Mouse (Mus musculus) lung, embryonic 16.5 days (tissue): Measurements from ENCODE around the gene Afmid. TPM values are rescaled to one million over a fixed set of nuclear protein-coding genes. Genes with fewer than 3 reads are reported as not detected.

ENCODE experiments used
- ATAC-seq: fragments of 200-750 bp; cut with Nextera tagmentation; 2 replicates; pipeline ENCODE4 v1.8.0; 2017; ENCODE audit warnings: low read depth, mild to moderate bottlenecking, moderate library complexity
- H3K27ac ChIP-seq: fragments of 300-500 bp; sonication (generic); 2 replicates; pipeline ENCODE4 v1.5.1; 2014; ENCODE audit warnings: mild to moderate bottlenecking, control low read depth, low read length
- H3K27me3 ChIP-seq: fragments of 300-500 bp; sonication (generic); 2 replicates; pipeline ENCODE4 v1.6.1; 2014; ENCODE audit warnings: low read depth, low read length, mixed read lengths; ENCODE audit not compliant: control insufficient read depth, insufficient read depth
- H3K36me3 ChIP-seq: fragments of 300-500 bp; sonication (generic); 2 replicates; pipeline ENCODE4 v1.6.1; 2014; ENCODE audit warnings: low read length; ENCODE audit not compliant: control insufficient read depth, insufficient read depth
- H3K4me1 ChIP-seq: fragments of 300-500 bp; sonication (generic); replicated peaks from 2 replicates; pipeline ENCODE4 v1.6.1; 2014; ENCODE audit warnings: low read length, mixed read lengths; ENCODE audit not compliant: control insufficient read depth, insufficient read depth
- H3K4me2 ChIP-seq: fragments of 300-500 bp; sonication (generic); 2 replicates; pipeline ENCODE4 v1.6.1; 2014; ENCODE audit warnings: low read depth, low read length, control low read depth
- H3K4me3 ChIP-seq: fragments of 300-500 bp; sonication (generic); 2 replicates; pipeline ENCODE4 v1.5.1; 2014; ENCODE audit warnings: mild to moderate bottlenecking, low read length, control low read depth
- H3K9ac ChIP-seq: fragments of 300-500 bp; sonication (generic); 2 replicates; pipeline ENCODE4 v1.6.1; 2014; ENCODE audit warnings: low read length, control low read depth
- H3K9me3 ChIP-seq: fragments of 300-500 bp; sonication (generic); 2 replicates; pipeline ENCODE4 v1.6.1; 2016; ENCODE audit warnings: low read length; ENCODE audit not compliant: control insufficient read depth
- WGBS: fragments of 180-500 bp; shearing (Covaris S2); extraction: QIAGEN DNeasy Blood & Tissue Kit; methylation state at CpG from one replicate; pipeline ENCODE4 v1.1.7; 2014; 5-methylcytosine and 5-hydroxymethylcytosine counted together
- polyA plus RNA-seq: library from polyadenylated mRNA; unstranded; fragments of >200 nt; fragmentation: Nextera tagmentation; extraction: Ambion mirVana; gene quantifications from 2 replicates; pipeline ENCODE4 v1.2.1, GENCODE M21; 2015

The Afmid gene
- polyA plus RNA-seq, 1 experiment from 2014 or later = 4.9 TPM

DNA sequence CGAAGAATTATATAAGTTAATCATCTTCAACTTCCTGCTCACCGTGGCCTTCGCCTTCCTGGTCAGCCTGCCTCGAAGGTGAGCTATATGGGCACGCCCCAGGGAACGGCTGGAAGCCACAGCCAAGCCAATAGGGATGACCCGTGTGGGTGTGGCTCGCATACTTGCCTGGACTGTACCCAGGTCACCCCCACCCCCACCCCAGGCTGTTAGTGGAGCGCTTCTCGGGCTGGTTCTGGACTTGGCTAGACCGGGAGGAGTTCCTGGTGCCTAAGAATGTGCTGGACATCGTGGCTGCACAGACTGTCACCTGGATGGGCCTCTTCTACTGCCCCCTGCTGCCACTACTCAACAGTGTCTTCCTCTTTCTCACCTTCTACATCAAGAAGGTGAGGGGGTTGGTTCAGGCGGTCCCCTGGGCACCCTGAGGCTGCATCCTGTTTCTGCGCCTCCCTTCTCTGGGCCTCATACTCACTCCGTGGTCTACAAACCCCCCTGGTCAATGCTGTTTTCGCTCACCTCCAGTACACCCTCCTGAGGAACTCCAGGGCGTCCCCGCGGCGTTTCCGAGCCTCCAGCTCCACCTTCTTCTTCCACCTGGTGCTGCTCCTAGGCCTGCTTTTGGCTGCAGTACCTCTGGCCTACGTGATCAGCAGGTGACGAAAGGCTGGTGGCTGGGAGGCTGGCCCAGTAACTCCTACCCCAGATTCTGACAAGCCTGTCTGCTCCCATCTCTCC lies 34.9 kb upstream of the Afmid start:
- H3K36me3 ChIP-seq = no peaks in the 10 kb centered on the region
- H3K9me3 ChIP-seq = no peaks in the 10 kb centered on the region
- no peak overlapping the region; the same call in 1 of the 2 replicates for H3K4me3 ChIP-seq
- 36% methylated on average over 23 of the region's 23 CpGs for WGBS
- no peak overlapping the region for H3K27ac ChIP-seq
- no peak overlapping the region for H3K9ac ChIP-seq
- ATAC-seq = peak; percentile 41
- peak overlapping the region; percentile 56 for H3K4me2 ChIP-seq
- H3K27me3 ChIP-seq = no peaks in the 10 kb centered on the region
- peaks cover 12% of the 10 kb centered on the region; the same call in 1 of the 2 replicates for H3K4me1 ChIP-seq

DNA sequence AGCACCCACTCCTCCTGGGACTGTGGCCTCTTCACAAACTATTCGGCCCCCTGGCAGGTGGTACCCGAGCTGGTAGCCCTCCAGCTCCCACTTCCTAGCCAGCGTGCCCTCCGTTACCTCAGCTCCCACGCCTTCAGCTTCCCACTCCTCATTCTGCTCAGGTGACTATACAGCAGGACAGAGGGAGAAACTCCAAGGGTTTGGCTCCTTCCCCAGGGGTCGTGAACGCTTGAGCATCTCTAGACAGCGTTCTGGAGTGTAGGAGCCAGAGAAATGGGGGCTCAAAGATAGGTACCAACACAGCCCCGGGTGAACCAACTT lies 34.3 kb upstream of the Afmid start:
- Histone ChIP-seq H3K36me3 (no peaks in the 10 kb centered on the region), H3K4me3 (no peak overlapping the region), H3K27me3 (no peaks in the 10 kb centered on the region), H3K9ac (no peak overlapping the region), H3K9me3 (no peaks in the 10 kb centered on the region), H3K4me1 (peaks cover 12% of the 10 kb centered on the region; the same call in 1 of the 2 replicates), H3K4me2 (no peak overlapping the region), H3K27ac (no peak overlapping the region)
- WGBS = 81% methylated on average over 9 of the region's 9 CpGs
- ATAC-seq = no peak

DNA sequence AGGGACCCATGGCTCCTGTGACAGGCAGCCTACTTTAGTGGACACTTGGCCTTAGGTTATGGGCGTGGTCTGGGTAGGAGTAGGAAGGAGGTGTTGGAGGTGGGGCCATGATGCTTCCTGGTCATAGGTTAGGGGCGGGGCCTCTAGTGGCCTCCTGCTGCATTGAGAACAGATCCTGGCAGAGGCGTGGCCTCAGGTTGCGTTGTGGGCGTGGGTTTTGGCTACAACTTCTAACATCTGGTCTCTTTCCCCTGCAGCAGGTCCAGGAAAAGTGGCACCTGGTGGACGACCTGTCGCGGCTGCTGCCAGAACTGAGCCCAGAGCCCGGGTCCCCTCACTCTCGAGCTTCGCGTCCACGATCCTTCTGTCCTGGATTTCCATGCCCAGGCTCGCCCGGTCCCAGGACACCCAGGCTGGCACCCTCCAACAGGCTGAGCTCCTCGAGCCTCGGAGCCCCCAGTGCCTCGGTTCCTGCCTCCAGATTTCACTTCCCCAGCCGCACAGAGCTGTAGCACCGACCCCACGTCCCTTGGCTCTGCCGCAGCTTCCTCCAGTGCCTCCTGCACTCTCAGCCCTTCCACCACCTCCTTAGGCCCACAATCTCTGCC lies 33.3 kb upstream of the Afmid start:
- peak; percentile 74 for ATAC-seq
- Histone ChIP-seq H3K9me3 (no peaks in the 10 kb centered on the region), H3K36me3 (no peaks in the 10 kb centered on the region), H3K27ac (peak overlapping the region; percentile 61), H3K4me2 (peak overlapping the region; percentile 57), H3K27me3 (no peaks in the 10 kb centered on the region), H3K4me3 (peak overlapping the region; percentile 39), H3K9ac (peak overlapping the region; percentile 62), H3K4me1 (peaks cover 12% of the 10 kb centered on the region; the same call in 1 of the 2 replicates)
- WGBS = 4% methylated on average over 22 of the region's 22 CpGs

DNA sequence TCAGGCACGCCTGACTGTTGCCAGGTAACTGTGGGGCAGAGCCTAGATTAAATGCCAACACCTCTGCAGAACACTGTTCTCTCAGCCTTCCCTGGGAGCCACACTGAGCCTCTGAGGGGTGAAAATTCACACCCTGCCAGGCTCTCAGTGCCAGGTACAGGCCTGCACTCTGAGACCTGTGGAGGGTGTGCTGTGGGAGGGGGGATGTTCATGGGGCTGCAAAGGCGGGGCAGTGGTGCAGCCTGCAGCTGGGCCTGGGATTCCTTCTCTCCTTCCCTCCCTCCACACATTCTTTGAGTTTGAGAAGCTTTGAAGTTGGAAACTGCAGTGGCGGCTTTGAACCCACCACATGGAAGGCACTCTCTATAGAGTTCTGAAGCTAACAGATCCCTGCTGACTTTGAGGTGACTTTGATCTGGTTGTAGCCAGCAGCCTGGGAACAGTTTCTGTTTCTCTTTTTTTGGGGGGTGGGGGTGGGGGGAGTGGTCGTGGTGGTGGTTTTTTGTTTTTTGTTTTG lies 31.6 kb upstream of the Afmid start:
- no peak for ATAC-seq
- no peak overlapping the region for H3K4me3 ChIP-seq
- H3K9me3 ChIP-seq = no peaks in the 10 kb centered on the region
- H3K4me1 ChIP-seq = peaks cover 18% of the 10 kb centered on the region; the same call in 1 of the 2 replicates
- H3K27me3 ChIP-seq = no peaks in the 10 kb centered on the region
- H3K4me2 ChIP-seq = no peak overlapping the region
- WGBS = 55% methylated on average over 4 of the region's 4 CpGs
- H3K36me3 ChIP-seq = no peaks in the 10 kb centered on the region
- H3K9ac ChIP-seq = no peak overlapping the region
- H3K27ac ChIP-seq = no peak overlapping the region

DNA sequence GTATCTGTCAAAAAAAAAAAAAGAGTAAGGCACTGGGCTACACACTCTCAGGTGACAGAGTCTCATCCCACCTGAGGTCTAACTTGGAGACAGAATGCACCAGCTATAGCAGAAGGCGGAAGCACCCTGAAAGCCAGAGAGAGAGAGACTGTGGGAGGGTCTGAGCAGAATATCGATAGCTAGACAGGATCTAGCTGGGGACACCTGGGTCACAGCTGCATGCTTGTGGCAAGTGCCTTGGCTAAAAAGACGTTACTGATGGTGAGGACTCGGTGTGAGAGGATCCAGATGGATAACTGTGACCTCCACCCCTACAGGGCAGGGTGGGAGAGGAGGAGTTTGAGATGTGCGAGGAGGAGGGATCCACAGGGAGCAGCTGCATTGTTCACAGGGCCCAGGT lies 28.8 kb upstream of the Afmid start:
- no peaks in the 10 kb centered on the region for H3K9me3 ChIP-seq
- H3K9ac ChIP-seq = no peak overlapping the region
- no peak overlapping the region for H3K4me3 ChIP-seq
- WGBS = 28% methylated on average over 5 of the region's 5 CpGs
- peaks cover 12% of the 10 kb centered on the region; the same call in 1 of the 2 replicates for H3K4me1 ChIP-seq
- no peaks in the 10 kb centered on the region for H3K27me3 ChIP-seq
- H3K4me2 ChIP-seq = no peak overlapping the region
- no peak overlapping the region for H3K27ac ChIP-seq
- no peak for ATAC-seq
- H3K36me3 ChIP-seq = no peaks in the 10 kb centered on the region

DNA sequence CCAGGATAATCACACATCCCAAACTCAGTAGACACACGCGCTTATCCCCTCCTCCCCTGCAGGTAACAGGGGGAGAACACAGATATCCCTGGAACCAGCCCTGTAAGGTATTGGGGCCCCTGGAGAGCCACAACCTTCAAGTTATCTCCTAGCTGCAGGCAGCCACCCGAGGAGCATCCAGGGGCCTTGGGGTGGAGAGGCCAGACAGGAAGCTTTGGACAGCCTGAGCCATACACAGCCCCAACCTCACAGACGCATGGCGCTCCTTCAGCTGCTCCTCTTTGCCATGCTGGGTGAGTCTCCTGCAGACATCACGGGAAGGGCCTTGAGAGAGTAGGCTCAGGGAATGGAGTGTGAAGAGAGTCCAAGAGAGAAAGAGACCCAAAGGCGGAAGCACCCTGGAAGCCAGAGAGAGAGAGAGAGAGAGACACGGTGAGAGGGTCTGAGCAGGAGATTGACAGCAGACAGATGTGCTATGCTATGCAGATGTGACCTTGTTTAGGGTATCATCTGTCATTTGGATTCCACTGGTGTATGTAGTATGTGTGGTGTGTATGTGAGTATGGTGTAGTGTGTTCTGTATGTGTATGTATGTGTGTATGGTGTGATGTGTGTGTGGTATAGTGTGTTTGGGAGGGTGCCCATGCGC lies 28.1 kb upstream of the Afmid start, which contains the start of gene 6030468B19Rik:
Gene 6030468B19Rik (plus strand): TSS at position 150 of the 649 bp plus-strand sequence.
- no peak for ATAC-seq
- Histone ChIP-seq H3K4me2 (no peak within 1 kb of the TSS), H3K9me3 (no peaks in the 10 kb centered on the region), H3K4me3 (no peak within 1 kb of the TSS), H3K27ac (no peak within 1 kb of the TSS), H3K4me1 (peaks cover 7% of the 10 kb centered on the region; the same call in 1 of the 2 replicates), H3K27me3 (no peaks in the 10 kb centered on the region), H3K9ac (no peak within 1 kb of the TSS), H3K36me3 (no peaks in the 10 kb centered on the region)
- 39% methylated on average over 9 of the region's 9 CpGs for WGBS

DNA sequence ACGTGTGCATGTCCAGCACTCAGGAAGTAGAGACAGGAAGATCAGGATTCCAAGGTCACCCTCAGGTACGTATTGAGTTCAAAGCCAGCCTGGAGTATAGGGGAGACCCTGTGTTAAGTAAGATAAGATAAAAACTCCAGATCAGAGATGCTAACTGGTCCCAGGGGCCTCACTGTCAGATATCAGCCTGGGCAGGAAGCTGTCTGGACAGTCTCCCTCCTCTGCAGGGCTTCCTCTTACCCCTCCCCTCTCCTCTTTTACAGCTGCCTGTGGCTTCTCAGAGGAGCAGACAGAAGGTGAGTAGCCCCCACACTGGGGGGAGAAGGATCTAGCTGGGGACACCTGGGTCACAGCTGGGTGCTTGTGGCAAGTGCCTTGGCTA lies 27.6 kb upstream of the Afmid start:
- Histone ChIP-seq H3K4me2 (no peak overlapping the region), H3K27me3 (no peaks in the 10 kb centered on the region)
- 19% methylated on average over 2 of the region's 2 CpGs for WGBS

DNA sequence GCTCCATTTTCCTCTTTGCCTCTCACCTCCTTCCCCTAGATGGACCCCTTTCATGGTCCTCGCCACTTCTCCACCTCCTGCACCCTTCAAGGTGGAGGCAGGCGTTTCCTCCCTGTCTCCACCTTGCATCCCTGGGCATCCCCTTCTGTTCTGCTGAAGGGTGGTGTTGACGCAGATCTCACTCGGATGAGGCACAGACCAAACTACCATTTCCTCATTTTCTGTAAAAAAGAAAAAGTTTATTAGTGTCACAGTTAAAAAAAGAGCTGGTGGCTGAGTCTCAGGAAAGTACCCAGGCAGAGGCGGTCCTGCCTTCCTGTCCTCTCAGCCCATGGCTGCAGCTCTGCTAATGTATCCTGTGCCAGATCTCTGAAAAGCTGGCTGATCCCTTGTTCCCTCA lies 26.6 kb upstream of the Afmid start:
- Histone ChIP-seq H3K4me2 (no peak overlapping the region), H3K9ac (no peak overlapping the region), H3K27ac (no peak overlapping the region), H3K27me3 (no peaks in the 10 kb centered on the region), H3K9me3 (no peaks in the 10 kb centered on the region), H3K4me1 (peaks cover 6% of the 10 kb centered on the region; the same call in 1 of the 2 replicates), H3K4me3 (no peak overlapping the region), H3K36me3 (no peaks in the 10 kb centered on the region)
- 56% methylated on average over 5 of the region's 5 CpGs for WGBS
- no peak for ATAC-seq

More for the DNA sequence above, 27.6 kb upstream of the Afmid start:
- no peak overlapping the region for H3K27ac ChIP-seq
- 0 out of 2 replicates have a peak, but pooled peaks have one; percentile 8 for ATAC-seq
- H3K4me3 ChIP-seq = no peak overlapping the region
- no peak overlapping the region for H3K9ac ChIP-seq
- peaks cover 6% of the 10 kb centered on the region; the same call in 1 of the 2 replicates for H3K4me1 ChIP-seq
- H3K9me3 ChIP-seq = no peaks in the 10 kb centered on the region
- no peaks in the 10 kb centered on the region for H3K36me3 ChIP-seq

DNA sequence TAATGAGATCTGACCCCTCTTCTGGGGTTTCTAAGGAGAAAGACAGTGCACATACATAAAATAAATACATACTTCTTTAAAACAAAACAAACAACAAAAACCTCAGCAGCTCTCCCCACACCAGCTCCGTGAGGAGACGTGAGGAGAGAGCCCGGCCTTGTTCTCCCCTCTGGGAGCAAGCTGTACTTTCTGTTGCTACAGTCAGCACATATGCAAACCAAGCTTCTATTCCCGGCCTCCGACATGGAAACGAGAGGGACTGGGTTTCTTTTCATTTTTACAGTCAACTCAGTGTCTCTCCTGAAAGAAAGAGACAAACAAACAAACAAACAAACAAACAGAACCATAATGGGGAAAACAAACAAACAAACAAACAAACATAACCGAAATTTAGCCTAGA lies 25.7 kb upstream of the Afmid start:
- no peak for ATAC-seq
- H3K27ac ChIP-seq = no peak overlapping the region
- peaks cover 6% of the 10 kb centered on the region; the same call in 1 of the 2 replicates for H3K4me1 ChIP-seq
- no peaks in the 10 kb centered on the region for H3K27me3 ChIP-seq
- H3K9ac ChIP-seq = no peak overlapping the region
- H3K4me3 ChIP-seq = no peak overlapping the region
- H3K36me3 ChIP-seq = no peaks in the 10 kb centered on the region
- WGBS = 76% methylated on average over 7 of the region's 7 CpGs
- no peak overlapping the region for H3K4me2 ChIP-seq
- no peaks in the 10 kb centered on the region for H3K9me3 ChIP-seq
